Mouse (Mus musculus): ENCODE measurements at regions not wholly inside any gene's neighbourhood (a gene's known extent, or its start where the extent isn't known, plus 50 kb on each side); places are given as distances from the start of the nearest gene placed in this dataset.

DNA sequence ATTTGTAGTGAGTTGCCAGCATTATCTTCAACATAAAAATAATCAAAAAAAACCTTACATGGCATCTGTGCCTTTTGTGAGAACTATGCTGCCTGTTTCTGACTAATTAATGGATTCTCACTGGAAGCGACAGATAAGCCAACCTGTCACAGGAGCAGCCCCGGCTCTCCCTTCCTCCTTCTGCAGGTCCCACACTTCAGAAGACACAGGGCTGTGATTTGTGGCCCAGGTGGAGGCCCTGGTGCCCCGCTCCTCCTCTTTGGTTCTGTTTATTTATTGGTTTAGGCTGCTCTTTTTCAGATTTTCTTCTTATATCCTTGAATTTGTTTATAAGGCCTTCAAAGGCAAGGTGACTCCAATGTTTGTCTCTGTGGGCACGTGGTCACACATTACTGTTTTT lies 80.0 kb upstream of the Rasgrp1 start:
- Histone ChIP-seq H3K9ac (ENCODE audit: low read length) (no peak overlapping the region), H3K4me2 (ENCODE audit: low read depth, low read length) (no peak overlapping the region), H3K9me3 (replicated peaks; ENCODE audit: control insufficient read depth, low read length) (peaks cover 3% of the 10 kb centered on the region; the same call in 1 of the 2 replicates), H3K36me3 (ENCODE audit: control insufficient read depth, insufficient read depth, low read length) (no peaks in the 10 kb centered on the region), H3K4me3 (replicated peaks; ENCODE audit: low read length) (no peak overlapping the region), H3K4me1 (ENCODE audit: control insufficient read depth, insufficient read depth, low read length) (no peaks in the 10 kb centered on the region), H3K27ac (ENCODE audit: low read length) (no peak overlapping the region), H3K27me3 (ENCODE audit: control insufficient read depth, insufficient read depth, low read length) (no peaks in the 10 kb centered on the region)
- 52% methylated on average over 4 of the region's 4 CpGs for WGBS
- no peak for ATAC-seq (ENCODE audit: insufficient read depth, low FRiP score)

DNA sequence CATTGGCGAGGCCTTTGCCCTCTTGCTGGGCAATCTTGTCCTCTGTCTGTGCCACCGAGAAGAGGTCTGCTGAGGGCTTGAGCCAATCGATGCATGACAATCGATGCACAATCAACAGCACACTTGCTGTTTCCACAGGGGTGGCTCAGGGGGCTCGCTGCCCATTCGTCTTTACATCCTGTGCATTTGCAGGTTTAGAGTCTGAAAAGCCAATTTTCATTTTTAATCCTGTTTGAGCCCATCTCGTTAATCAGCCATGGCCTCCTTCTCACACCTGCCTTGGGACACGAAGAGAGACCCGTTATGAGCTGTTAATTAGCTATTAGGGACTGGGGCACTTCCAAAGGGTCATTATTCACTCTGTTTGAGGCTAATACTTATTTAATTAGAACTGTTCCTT lies 86.4 kb upstream of the Rasgrp1 start:
- ATAC-seq (ENCODE audit: insufficient read depth, low FRiP score): no peak

DNA sequence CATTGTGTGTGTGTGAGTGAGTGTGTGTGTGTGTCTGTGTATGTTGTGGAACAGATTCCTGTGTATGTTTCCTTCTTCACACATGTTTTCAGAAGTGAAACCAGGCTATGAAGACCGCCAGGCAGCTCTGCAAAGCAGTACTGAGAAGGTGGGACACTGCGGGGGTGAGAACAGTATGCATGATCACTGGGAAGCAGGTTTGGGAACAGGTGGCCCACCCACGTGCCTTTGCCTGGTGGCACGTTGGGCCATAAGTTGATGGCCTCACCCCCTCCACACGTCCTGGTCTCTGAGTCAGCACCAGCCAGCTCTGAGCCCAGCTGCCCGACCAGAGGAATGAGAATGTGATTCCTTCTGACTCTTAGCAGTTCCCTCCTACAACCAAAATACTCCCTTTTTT lies 89.2 kb upstream of the Rasgrp1 start:
- no peak for ATAC-seq (ENCODE audit: insufficient read depth, low FRiP score)
- 44% methylated on average over 6 of the region's 6 CpGs for WGBS

More for the DNA sequence above, 86.4 kb upstream of the Rasgrp1 start:
- Histone ChIP-seq H3K9ac (ENCODE audit: low read length) (no peak overlapping the region), H3K36me3 (ENCODE audit: control insufficient read depth, insufficient read depth, low read length) (no peaks in the 10 kb centered on the region), H3K27me3 (ENCODE audit: control insufficient read depth, insufficient read depth, low read length) (no peaks in the 10 kb centered on the region), H3K9me3 (replicated peaks; ENCODE audit: control insufficient read depth, low read length) (peaks cover 3% of the 10 kb centered on the region; the same call in 1 of the 2 replicates), H3K27ac (ENCODE audit: low read length) (no peak overlapping the region), H3K4me1 (ENCODE audit: control insufficient read depth, insufficient read depth, low read length) (no peaks in the 10 kb centered on the region), H3K4me2 (ENCODE audit: low read depth, low read length) (no peak overlapping the region), H3K4me3 (replicated peaks; ENCODE audit: low read length) (no peak overlapping the region)
- 60% methylated on average over 9 of the region's 9 CpGs for WGBS

DNA sequence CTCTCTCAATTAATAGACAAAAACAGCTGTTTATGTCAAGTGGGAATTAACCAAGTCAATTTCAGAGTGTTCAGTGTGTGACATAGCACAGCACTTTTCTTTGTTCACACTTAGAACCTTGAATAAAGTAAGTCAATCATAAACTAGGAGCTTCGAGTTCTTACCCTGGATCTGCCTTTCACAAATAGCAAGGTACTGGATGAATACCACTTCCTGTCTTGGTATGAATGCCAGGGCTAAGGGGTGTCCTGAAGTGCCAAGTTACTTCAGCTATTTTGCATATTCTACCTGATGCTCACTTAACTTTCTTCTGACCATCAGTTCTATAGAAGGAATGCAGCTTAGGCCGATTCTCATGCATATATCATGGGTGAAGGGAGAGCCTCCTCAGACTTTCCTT lies 90.1 kb upstream of the Rasgrp1 start:
- Histone ChIP-seq H3K36me3 (ENCODE audit: control insufficient read depth, insufficient read depth, low read length) (no peaks in the 10 kb centered on the region), H3K9ac (ENCODE audit: low read length) (no peak overlapping the region), H3K4me3 (replicated peaks; ENCODE audit: low read length) (no peak overlapping the region), H3K4me2 (ENCODE audit: low read depth, low read length) (no peak overlapping the region), H3K4me1 (ENCODE audit: control insufficient read depth, insufficient read depth, low read length) (no peaks in the 10 kb centered on the region), H3K27me3 (ENCODE audit: control insufficient read depth, insufficient read depth, low read length) (no peaks in the 10 kb centered on the region), H3K9me3 (replicated peaks; ENCODE audit: control insufficient read depth, low read length) (no peaks in the 10 kb centered on the region), H3K27ac (ENCODE audit: low read length) (no peak overlapping the region)
- no peak for ATAC-seq (ENCODE audit: insufficient read depth, low FRiP score)
- WGBS: 65% methylated on average over 2 of the region's 2 CpGs

More for the DNA sequence above, 89.2 kb upstream of the Rasgrp1 start:
- no peak overlapping the region for H3K9ac ChIP-seq (ENCODE audit: low read length)
- H3K36me3 ChIP-seq (ENCODE audit: control insufficient read depth, insufficient read depth, low read length): no peaks in the 10 kb centered on the region
- H3K4me1 ChIP-seq (ENCODE audit: control insufficient read depth, insufficient read depth, low read length): no peaks in the 10 kb centered on the region
- no peak overlapping the region for H3K4me2 ChIP-seq (ENCODE audit: low read depth, low read length)
- H3K4me3 ChIP-seq (replicated peaks; ENCODE audit: low read length): no peak overlapping the region
- no peak overlapping the region for H3K27ac ChIP-seq (ENCODE audit: low read length)
- no peaks in the 10 kb centered on the region for H3K9me3 ChIP-seq (replicated peaks; ENCODE audit: control insufficient read depth, low read length)
- H3K27me3 ChIP-seq (ENCODE audit: control insufficient read depth, insufficient read depth, low read length): no peaks in the 10 kb centered on the region

DNA sequence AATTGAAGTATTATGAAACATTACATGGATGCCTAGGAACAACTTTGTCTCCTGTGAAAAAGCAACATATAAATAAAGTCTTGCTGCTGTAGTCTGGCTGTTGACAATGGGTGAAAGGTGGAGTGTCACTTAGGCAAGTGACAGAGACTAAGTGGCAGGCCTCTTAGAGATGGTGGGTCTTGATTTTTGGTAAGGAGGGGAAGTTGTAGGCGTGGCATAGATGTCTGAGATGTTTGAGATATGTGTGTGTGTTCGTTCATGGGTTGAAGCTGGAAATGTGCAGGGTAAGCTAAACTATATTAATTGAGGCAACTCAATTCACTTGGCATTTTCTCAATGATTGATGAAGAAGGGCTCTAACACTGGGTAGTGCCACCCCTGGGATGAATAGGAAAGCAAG lies 90.7 kb upstream of the Rasgrp1 start:
- Histone ChIP-seq H3K9ac (ENCODE audit: low read length) (no peak overlapping the region), H3K4me3 (replicated peaks; ENCODE audit: low read length) (no peak overlapping the region), H3K36me3 (ENCODE audit: control insufficient read depth, insufficient read depth, low read length) (no peaks in the 10 kb centered on the region), H3K27me3 (ENCODE audit: control insufficient read depth, insufficient read depth, low read length) (no peaks in the 10 kb centered on the region), H3K27ac (ENCODE audit: low read length) (no peak overlapping the region), H3K9me3 (replicated peaks; ENCODE audit: control insufficient read depth, low read length) (no peaks in the 10 kb centered on the region), H3K4me2 (ENCODE audit: low read depth, low read length) (no peak overlapping the region), H3K4me1 (ENCODE audit: control insufficient read depth, insufficient read depth, low read length) (no peaks in the 10 kb centered on the region)
- WGBS: 68% methylated on average over 2 of the region's 2 CpGs
- ATAC-seq (ENCODE audit: insufficient read depth, low FRiP score): no peak

DNA sequence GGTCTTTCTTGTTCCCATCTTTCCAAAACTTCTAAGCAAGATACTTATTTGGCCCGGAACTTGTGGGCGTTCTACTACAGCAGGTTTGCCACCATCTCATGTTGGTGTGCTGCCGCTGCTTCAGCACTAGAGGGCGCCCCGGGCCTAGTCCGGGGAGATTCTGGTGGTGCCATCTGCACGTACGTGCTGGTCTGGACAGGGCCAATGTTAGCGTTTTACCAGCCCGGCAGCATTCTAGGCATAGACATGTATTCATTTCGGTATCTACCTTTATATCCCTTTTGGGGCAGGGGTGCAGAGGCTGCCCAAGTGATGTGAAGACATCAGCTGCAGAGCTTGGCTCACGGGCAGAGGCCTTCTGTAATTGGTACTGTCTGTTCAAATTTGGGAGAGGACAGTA lies 95.3 kb upstream of the Rasgrp1 start:
- Histone ChIP-seq H3K27me3 (ENCODE audit: control insufficient read depth, insufficient read depth, low read length) (no peaks in the 10 kb centered on the region), H3K27ac (ENCODE audit: low read length) (no peak overlapping the region), H3K4me3 (replicated peaks; ENCODE audit: low read length) (no peak overlapping the region), H3K4me1 (ENCODE audit: control insufficient read depth, insufficient read depth, low read length) (no peaks in the 10 kb centered on the region), H3K36me3 (ENCODE audit: control insufficient read depth, insufficient read depth, low read length) (no peaks in the 10 kb centered on the region), H3K4me2 (ENCODE audit: low read depth, low read length) (no peak overlapping the region), H3K9ac (ENCODE audit: low read length) (no peak overlapping the region), H3K9me3 (replicated peaks; ENCODE audit: control insufficient read depth, low read length) (no peaks in the 10 kb centered on the region)
- no peak for ATAC-seq (ENCODE audit: insufficient read depth, low FRiP score)
- 84% methylated on average over 12 of the region's 12 CpGs for WGBS

DNA sequence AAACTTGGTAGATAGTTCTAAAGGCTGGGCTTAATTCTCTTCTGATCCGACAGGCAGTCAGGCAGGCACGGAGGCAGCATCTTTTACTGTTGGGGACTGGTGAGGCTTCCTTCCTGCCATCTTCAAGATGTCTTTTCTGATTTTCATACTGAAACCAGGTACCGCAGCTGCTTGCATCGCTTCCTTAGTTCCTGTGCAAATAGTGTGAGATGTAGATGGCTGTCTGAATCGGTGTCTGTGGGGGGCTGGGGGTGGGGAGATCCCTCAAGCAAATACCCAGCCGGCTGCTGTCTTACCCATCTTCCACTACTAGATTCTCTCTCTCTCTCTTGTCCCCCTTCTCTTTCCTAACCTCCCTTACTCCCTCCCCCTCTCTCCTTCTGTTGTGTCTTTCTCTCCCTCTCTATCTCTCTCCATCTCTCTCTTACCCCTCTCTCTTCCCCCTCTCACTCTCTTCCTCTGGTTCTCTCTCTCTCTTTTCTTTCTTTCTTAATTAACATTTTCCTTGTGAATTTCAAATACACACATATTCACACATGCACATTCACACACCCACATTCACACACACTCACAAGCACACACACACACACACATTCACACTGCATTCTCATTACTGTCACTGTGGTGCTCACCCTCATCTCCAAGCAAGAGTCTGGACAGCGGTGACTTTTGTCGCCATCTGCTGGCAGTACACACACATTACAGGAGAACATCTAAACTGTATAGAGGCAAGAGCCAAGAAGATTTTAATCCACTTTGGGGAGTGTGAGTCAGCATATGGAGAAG lies 96.0 kb upstream of the Rasgrp1 start:
- ATAC-seq (ENCODE audit: insufficient read depth, low FRiP score): no peak
- Histone ChIP-seq H3K9ac (ENCODE audit: low read length) (no peak overlapping the region), H3K27me3 (ENCODE audit: control insufficient read depth, insufficient read depth, low read length) (no peaks in the 10 kb centered on the region), H3K27ac (ENCODE audit: low read length) (no peak overlapping the region), H3K36me3 (ENCODE audit: control insufficient read depth, insufficient read depth, low read length) (no peaks in the 10 kb centered on the region), H3K9me3 (replicated peaks; ENCODE audit: control insufficient read depth, low read length) (no peaks in the 10 kb centered on the region), H3K4me1 (ENCODE audit: control insufficient read depth, insufficient read depth, low read length) (no peaks in the 10 kb centered on the region), H3K4me3 (replicated peaks; ENCODE audit: low read length) (no peak overlapping the region), H3K4me2 (ENCODE audit: low read depth, low read length) (no peak overlapping the region)
- WGBS: 64% methylated on average over 8 of the region's 8 CpGs

DNA sequence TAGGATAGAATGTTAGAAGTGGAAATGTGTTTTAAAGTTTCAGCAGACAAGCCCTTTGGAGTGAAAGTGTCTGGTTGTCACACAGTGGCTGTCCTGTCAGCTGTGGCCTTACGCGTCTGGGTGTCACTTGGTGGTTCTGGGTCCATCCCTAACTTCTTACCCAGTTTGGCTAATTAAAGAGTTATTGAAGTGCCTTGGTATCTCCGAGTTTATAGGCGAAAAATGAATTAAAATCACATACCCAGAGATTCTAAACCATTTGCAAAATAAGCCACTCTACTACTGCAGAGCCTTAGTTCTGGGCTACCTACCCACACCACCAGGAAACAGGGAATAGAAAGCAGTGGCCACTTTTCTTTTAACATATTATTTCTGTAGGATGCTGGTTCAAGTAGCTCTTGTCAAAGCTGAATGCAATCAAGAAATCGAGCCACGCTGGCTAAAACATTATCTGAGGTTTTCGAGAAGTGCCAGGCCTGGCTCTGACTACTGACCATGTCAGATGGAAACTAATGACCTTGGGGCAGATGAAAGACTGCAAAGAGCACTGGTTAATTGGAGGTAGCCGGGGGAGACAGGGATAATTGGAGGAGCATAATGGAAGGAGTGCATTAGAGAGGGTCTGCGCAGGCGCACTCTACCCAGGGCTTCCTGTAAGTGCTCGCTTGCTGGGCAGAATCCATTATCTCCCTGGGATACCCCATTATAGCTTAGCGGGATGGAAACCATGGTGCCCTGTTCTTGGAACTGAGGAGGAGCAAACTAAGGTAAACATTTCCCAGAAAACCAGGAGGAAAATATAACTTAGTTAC lies 96.8 kb upstream of the Rasgrp1 start:
- no peak overlapping the region for H3K27ac ChIP-seq (ENCODE audit: low read length)
- H3K4me1 ChIP-seq (ENCODE audit: control insufficient read depth, insufficient read depth, low read length): no peaks in the 10 kb centered on the region
- H3K4me2 ChIP-seq (ENCODE audit: low read depth, low read length): no peak overlapping the region
- no peaks in the 10 kb centered on the region for H3K9me3 ChIP-seq (replicated peaks; ENCODE audit: control insufficient read depth, low read length)
- H3K9ac ChIP-seq (ENCODE audit: low read length): no peak overlapping the region
- no peak for ATAC-seq (ENCODE audit: insufficient read depth, low FRiP score)
- H3K36me3 ChIP-seq (ENCODE audit: control insufficient read depth, insufficient read depth, low read length): no peaks in the 10 kb centered on the region
- no peaks in the 10 kb centered on the region for H3K27me3 ChIP-seq (ENCODE audit: control insufficient read depth, insufficient read depth, low read length)
- 62% methylated on average over 12 of the region's 12 CpGs for WGBS
- no peak overlapping the region for H3K4me3 ChIP-seq (replicated peaks; ENCODE audit: low read length)

DNA sequence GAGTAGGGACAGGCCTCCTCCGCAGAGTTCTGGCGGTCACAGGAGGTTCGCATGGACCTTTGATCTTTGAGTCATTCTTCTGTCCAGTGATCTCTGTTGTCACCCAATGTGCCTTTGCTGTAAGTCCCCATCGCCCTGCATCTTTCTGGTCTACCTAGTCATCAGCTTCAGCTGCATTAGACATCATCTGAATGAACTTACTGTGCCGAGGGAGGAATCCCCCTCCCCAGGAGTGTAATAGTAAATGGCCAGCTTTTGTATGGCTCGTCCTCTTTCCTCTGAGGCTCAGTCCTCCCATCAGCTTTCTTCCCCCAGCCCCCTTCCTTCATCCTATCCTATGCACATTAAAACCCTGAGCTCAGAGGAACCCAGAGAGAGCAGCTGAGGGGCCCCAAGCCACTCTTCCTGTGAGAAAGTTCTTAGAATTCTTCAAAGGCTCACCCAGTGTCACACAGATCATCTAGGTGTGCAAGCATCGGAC lies 98.0 kb upstream of the Rasgrp1 start:
- WGBS: 79% methylated on average over 7 of the region's 7 CpGs
- Histone ChIP-seq H3K4me1 (ENCODE audit: control insufficient read depth, insufficient read depth, low read length) (no peaks in the 10 kb centered on the region), H3K27ac (ENCODE audit: low read length) (no peak overlapping the region), H3K27me3 (ENCODE audit: control insufficient read depth, insufficient read depth, low read length) (no peaks in the 10 kb centered on the region), H3K4me2 (ENCODE audit: low read depth, low read length) (no peak overlapping the region), H3K4me3 (replicated peaks; ENCODE audit: low read length) (no peak overlapping the region), H3K9me3 (replicated peaks; ENCODE audit: control insufficient read depth, low read length) (no peaks in the 10 kb centered on the region), H3K36me3 (ENCODE audit: control insufficient read depth, insufficient read depth, low read length) (no peaks in the 10 kb centered on the region), H3K9ac (ENCODE audit: low read length) (no peak overlapping the region)
- no peak for ATAC-seq (ENCODE audit: insufficient read depth, low FRiP score)
